17 mouse cellular contexts compared by ENCODE assay signal in the genomic region with DNA sequence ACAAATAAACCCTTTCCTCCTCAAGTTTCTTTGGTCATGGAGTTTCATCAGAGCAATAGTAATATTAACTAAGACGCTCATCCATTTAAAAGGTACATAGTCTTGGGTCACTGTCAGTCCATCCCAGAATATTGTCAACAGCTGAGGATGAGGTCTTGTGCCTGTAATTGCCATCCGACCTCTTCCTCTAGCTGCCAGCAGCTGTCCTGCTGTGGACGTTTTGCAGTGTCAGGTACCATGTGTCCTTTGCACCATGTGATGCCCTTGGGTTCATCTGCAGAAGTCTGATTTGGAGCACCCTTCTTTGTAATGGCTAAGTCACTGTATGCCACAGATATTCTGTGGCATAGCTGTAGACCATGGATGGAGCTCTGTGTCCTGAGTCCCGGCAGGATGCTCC.
"Had no signal": no experiment of that assay in that cellular context is flagged by ENCODE, and none has a peak within 500 bp of the region (broad histone marks: within the 10 kb centered on the region; RNA-seq: fewer than 3 reads in every experiment).

No protein-coding gene starts in this region.

- DNase-seq: retina, postnatal 1 day; right cerebral cortex, adult 18-20 months; right cerebral cortex, postnatal 14 days; right cerebral cortex, postnatal 25 days; right cerebral cortex, postnatal 4 days; spleen, adult 18-20 months; thymus, adult 18-20 months; thymus, adult 2 months; thymus, postnatal 14 days; thymus, postnatal 25 days; thymus, postnatal 36 days; thymus, postnatal 4 days had no signal

- H3K9ac ChIP-seq: neural tube, embryonic 12.5 days; neural tube, embryonic 13.5 days; neural tube, embryonic 15.5 days; stomach, embryonic 15.5 days had no signal

- H3K27me3 ChIP-seq: neural tube, embryonic 12.5 days; neural tube, embryonic 13.5 days; neural tube, embryonic 15.5 days; stomach, embryonic 15.5 days had no signal

- H3K4me3 ChIP-seq: neural tube, embryonic 12.5 days; neural tube, embryonic 13.5 days; neural tube, embryonic 15.5 days; stomach, embryonic 15.5 days had no signal

- H3K36me3 ChIP-seq: neural tube, embryonic 12.5 days; neural tube, embryonic 13.5 days; neural tube, embryonic 15.5 days; stomach, embryonic 15.5 days had no signal

- H3K9me3 ChIP-seq: neural tube, embryonic 12.5 days; neural tube, embryonic 13.5 days; neural tube, embryonic 15.5 days; stomach, embryonic 15.5 days had no signal

- H3K4me2 ChIP-seq: neural tube, embryonic 12.5 days; neural tube, embryonic 13.5 days; neural tube, embryonic 15.5 days; stomach, embryonic 15.5 days had no signal

- H3K4me1 ChIP-seq: neural tube, embryonic 12.5 days; neural tube, embryonic 13.5 days; neural tube, embryonic 15.5 days; stomach, embryonic 15.5 days had no signal

- H3K27ac ChIP-seq: neural tube, embryonic 12.5 days; neural tube, embryonic 13.5 days; neural tube, embryonic 15.5 days; stomach, embryonic 15.5 days; stomach, postnatal 0 days had no signal
